Mouse (Mus musculus) CH12.LX (cell line): ENCODE measurements at regions not wholly inside any gene's neighbourhood (a gene's known extent, or its start where the extent isn't known, plus 50 kb on each side); places are given as distances from the start of the nearest gene placed in this dataset.

Source experiments
- CTCF ChIP-seq, 2 experiments: IDR thresholded peaks in 1 of 2; conservative IDR thresholded peaks in 1 of 2; 2 replicates each; pipeline ENCODE4 v1.5.1; 2011 to 2012; ENCODE audit warnings: low read depth in 2 of 2, low read length in 2 of 2, improper control_type of control experiment in 1 of 2, inconsistent platforms in 1 of 2, mild to moderate bottlenecking in 1 of 2, moderate library complexity in 1 of 2
- POLR2A ChIP-seq: IDR thresholded peaks from 2 replicates; pipeline ENCODE4 v1.6.1; 2011; ENCODE audit warnings: low read depth, mild to moderate bottlenecking, improper control_type of control experiment, low read length
- SMC3 ChIP-seq: IDR thresholded peaks from 2 replicates; pipeline ENCODE4 v1.6.1; 2011; ENCODE audit warnings: low read depth, low read length, improper control_type of control experiment
- TBP ChIP-seq: conservative IDR thresholded peaks from 2 replicates; pipeline ENCODE4 v1.6.1; 2011; ENCODE audit warnings: low read depth, low read length, improper control_type of control experiment
- TCF12 ChIP-seq: IDR thresholded peaks from 2 replicates; pipeline ENCODE4 v1.6.1; 2014; ENCODE audit warnings: low read depth, mild to moderate bottlenecking, inconsistent platforms, low read length, improper control_type of control experiment
- USF1 ChIP-seq: IDR thresholded peaks from 2 replicates; pipeline ENCODE4 v1.6.1; 2014; ENCODE audit warnings: low read depth, mild to moderate bottlenecking, inconsistent platforms, low read length, improper control_type of control experiment
- USF2 ChIP-seq: conservative IDR thresholded peaks from 2 replicates; pipeline ENCODE4 v1.6.1; 2011; ENCODE audit warnings: low read depth, low read length, improper control_type of control experiment
- ZKSCAN1 ChIP-seq: IDR thresholded peaks from 2 replicates; pipeline ENCODE4 v1.6.1; 2012; ENCODE audit warnings: low read depth, inconsistent platforms, low read length, improper control_type of control experiment, borderline replicate concordance

GRCm38 (mm10) chr2:149661086-149661485 lies 167.9 kb upstream of the Syndig1 start:
- no peak for TF ChIP-seq TBP
- TF ChIP-seq POLR2A: no peak
- TF ChIP-seq USF1: no peak
- TF ChIP-seq SMC3: no peak
- TF ChIP-seq TCF12: no peak
- TF ChIP-seq USF2: no peak
- no peak for TF ChIP-seq ZKSCAN1
- no peak for TF ChIP-seq CTCF (conservative IDR thresholded peaks at IDR 0.05 in 1 of 2, IDR thresholded peaks at IDR 0.05 in 1 of 2; ENCODE audit: low read depth in 2 of 2, low read length in 2 of 2)
